Mouse (Mus musculus): ENCODE results near the gene Ppm1b.

Gene Ppm1b

GRCm38 (mm10) chr17:85026436-85026835, 69.9 kb downstream of the Ppm1b start:
- no peak for DNase-seq

DNA sequence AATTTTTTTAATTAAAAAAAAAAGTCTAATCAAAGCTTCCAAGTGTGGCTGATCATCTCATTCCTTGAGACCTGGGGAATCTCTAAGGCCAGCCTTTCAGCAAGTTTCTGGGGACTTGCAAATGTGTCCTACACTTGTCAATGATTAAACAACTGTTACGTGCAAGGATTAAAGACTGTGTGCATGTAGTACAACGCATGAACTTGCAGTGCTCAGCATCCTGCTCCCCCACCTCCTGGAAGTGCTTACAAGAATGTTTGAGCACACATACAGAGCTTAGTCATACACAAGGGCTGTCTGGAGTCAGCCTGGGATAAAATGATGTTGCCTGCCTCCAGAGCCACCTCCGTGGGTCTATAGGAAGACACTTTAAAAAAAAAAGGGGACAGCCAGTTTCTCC, 70.7 kb downstream of the Ppm1b start:
- no peak for DNase-seq

- DNase-seq, result no peak
Measured at GRCm38 (mm10) chr17:85028093-85028739, 71.7 kb downstream of the Ppm1b start, which contains the start of gene Slc3a1. TSS of gene Slc3a1 (plus strand) at chr17:85028376.

DNA sequence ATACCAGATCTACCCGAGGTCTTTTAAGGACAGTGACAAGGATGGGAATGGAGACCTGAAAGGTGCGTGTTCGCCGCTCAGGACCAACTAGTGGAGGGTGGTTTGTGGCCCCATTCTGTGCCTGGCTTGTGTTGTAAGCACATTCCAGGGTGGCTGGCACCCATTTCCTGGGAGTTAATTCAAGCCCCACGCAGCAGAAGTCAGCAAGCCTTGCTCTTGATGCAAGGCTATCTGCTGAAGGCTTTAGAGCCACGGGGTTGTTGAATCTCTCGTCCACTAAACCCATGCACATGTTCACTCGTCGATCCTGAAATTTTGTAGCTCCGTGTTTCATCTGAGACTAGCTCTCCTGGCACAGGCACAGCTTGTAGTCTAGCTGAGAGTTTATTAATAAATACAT, 72.3 kb downstream of the Ppm1b start:
- no peak for DNase-seq

GRCm38 (mm10) chr17:85030651-85031050, 74.1 kb downstream of the Ppm1b start:
- no peak for DNase-seq

- no peak for DNase-seq
Measured at GRCm38 (mm10) chr17:85033087-85033486, 76.5 kb downstream of the Ppm1b start.

DNA sequence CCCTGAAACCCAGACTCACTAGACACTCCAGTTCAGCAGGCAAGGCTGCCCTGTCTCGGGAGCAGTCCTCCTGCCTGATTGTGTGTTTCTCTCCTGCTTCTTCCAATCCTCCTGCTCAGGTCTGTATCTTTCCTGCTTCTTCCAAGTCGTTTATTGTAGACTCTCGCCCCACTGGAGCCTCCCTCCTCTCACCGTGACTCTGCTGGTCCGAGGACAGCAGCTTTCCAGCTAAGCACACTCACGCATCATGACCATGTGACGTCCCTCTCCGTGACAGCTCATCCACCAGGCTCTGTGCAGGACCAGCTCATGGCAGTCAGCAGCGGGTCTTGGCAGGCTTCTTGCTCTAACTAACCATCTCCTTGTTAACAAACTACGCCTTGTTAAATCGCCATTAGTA, 77.5 kb downstream of the Ppm1b start:
- DNase-seq, result peak; percentile 43

DNA sequence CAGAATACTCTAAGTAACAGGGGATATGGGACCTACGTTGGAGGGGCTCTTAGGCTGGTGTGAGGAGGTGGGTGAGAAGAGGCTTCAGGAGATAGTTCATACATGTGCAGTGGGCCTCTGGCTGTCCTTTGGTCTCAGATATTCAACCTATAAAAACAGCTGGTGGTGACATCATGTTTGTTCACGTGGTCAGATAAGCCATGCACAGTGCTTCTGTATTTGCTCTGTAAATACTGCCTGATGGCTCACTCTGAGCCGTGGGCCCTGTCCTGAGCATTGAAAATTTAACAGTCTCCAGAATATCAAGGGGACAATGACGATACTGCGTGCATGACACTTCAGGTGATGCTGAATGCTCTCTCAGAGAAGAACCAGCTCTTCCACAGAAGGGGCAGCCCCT, 81.3 kb downstream of the Ppm1b start:
- DNase-seq, result no peak

DNA sequence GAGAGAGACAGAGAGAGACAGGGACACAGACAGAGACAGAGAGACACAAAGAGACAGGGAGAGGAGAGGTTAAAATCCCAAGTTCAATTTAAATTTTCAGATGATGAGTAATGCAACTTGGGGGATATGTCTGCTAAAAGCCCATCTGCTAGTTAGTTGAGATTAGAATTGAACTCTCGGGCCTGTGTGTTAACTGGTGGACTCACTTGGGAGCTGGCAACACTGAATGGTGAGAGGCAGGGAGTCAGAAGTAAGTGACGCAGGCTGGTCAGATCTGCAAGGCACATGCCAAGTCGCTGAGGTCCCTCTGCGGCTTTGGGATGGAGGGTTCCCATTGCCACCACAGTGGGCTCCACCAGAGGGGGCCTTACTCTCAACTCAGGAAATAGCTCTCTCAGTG, 81.8 kb downstream of the Ppm1b start:
- DNase-seq, result no peak

DNA sequence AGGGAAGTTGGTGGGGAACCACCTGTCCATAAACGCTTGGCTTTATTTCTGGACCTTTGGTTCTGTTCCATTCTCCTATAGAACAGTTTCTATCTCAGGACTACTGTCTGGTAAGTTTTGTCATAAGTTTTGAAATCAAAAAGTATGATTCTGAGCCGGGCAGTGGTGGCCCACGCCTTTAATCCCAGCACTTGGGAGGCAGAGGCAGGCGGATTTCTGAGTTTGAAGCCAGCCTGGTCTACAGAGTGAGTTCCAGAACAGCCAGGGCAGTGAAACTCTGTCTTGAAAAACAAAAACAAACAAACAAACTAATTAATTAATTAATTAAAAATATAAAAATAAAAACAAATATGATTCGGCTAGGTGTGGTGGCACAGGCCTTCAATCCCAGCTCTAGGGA, 82.2 kb downstream of the Ppm1b start:
- no peak for DNase-seq

GRCm38 (mm10) chr17:85040913-85041312, 84.4 kb downstream of the Ppm1b start:
- DNase-seq, result no peak

- DNase-seq, result no peak
Measured at GRCm38 (mm10) chr17:85042419-85042818, 85.9 kb downstream of the Ppm1b start.

DNA sequence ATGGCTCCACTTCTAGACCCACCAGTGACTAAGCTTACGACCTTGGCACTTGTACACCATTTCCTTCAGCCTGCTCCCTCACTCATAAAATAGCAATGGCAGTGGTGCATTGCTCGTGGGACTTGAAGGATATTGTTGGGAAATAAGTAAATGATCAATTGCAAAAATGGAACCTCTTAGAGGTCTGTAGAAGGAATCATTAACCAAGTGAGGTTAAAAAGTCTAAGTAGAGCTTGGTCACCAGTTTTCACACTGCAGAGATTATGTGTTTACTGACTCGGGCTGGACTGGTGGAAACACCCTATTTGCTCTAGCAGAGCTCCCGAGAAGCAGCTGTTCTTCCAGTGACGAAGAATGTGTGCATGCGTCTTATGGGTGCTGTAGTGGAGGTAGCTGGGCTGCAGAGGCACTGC, 86.9 kb downstream of the Ppm1b start:
- DNase-seq, result no peak

DNA sequence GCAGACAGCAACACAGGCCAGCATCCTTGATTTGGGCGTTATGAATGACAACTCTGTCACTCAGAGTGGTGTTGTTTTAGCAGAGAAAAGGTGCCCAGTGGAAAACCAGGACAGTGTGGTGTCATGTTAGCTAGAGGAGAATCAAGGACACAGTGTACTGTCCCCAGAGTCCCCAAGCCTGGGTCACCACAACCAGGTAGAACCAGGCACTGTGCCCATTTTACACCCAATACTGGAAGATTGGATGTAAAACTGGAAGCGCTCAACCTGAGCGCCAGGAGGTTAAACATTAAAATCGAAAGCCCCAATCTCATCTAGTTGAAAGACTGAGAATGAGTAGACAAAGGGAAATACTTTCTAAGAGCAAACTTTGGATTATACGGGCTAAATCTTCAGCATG, 87.9 kb downstream of the Ppm1b start:
- no peak for DNase-seq

DNA sequence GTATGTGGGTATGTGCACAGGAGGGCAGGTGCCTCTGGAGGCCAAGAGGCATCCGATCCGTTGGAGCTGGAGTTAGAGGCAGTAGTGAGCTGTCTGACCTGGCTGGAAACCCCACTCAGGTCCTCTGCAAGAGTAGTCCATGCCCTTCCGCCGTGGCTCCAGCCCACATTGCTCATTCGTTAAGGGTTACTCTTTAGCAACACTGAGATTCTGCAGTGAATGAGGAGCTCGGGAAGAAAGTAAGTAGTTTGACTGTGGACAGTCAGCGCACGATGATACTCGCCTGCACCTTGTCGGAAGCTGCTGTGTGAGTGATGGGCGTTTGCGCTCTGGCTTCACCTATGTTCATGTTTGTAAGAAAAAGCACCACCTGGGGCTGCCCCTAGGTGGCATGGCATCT, 88.6 kb downstream of the Ppm1b start:
- no peak for DNase-seq

DNA sequence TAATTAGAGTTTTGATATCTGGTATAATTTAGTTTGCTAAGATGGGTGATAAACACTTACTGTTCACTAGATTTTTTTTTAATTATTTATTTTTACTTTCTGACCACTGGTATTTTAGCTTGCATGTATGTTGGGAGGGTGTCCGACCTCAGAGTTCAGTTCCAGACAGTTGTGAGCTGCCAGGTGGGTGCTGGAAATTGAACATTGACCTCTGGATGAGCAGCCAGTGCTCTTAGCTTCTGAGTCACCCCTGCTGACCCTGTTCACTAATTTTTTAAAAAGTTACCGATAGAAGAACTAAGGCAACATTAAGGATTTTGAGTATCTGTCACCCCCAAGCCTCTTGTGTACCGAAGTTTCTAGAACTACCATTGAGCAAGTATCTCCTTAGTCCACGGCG, 91.8 kb downstream of the Ppm1b start:
- DNase-seq, result no peak

DNA sequence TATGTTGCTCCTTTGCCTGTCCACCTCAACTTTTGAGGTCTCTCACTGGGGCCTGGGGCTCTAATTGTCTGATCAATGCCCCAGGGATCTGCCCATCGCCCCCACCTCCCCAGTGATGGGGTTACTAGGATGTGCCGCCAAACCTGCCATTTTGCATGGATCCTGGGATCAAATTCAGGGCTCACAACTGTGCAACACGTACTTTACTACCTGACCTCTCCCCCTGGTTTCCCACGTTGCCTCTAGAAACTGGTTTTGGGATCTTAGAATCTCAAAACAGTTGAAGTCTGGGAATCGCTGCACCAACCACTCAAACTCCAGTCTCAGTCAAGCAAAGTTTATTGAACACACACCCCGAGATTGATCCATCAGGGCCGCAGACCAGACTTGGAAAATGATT, 101.7 kb downstream of the Ppm1b start:
- no peak for DNase-seq

- DNase-seq, result no peak
Measured at GRCm38 (mm10) chr17:85059136-85059535, 102.6 kb downstream of the Ppm1b start.

DNA sequence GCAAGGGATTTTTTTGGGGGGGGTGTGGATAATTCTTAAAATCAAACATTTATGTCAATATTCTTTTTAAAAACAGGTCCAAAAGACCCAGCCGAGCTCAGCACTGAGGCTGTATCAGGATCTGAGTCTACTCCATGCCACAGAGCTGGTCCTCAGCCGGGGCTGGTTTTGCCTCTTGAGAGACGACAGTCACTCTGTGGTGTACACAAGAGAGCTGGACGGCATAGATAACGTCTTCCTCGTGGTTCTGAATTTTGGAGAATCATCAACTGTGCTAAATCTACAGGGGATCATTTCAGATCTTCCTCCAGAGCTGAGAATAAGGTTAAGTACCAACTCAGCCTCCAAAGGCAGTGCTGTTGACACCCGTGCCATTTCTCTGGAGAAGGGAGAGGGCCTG, 107.0 kb downstream of the Ppm1b start:
- no peak for DNase-seq

DNA sequence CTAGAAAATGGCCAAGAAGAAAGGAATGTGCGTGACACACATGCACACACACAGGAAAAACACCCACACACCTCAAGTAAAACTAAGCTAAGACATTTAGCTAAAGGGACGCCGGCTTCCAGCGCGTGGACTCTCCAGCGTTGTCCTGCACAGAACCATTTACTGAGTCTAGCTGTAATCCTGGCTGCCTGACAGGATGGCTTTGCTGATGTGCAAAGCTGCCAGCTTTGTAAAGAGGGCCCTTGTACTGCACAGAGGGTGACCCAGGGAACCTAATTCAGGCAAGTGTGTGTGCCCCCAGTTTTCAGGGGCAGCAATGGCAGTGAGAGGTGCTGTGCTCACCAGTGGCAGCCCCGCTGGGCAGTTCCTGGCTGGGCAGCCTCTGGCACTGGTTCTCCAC, 110.8 kb downstream of the Ppm1b start:
- peak; percentile 38 for DNase-seq

DNA sequence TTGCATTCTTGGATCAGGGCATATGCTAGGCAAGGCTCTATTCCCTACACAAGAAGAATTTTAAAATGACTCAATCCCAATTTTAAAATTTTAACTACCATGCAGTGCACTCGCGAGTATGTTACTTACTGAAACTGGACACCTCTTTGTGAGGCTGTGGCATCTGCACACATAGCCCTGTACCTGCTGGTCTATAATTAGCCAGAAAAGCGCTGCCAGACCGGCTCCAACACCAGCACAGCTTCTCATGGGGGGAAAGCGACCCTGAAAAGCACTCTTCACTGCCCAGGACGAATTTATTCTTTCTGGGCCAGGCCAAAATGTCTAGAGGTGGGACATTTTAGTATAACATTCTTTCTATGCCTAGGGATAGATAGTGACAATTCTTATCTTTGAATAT, 114.1 kb downstream of the Ppm1b start:
- DNase-seq, result no peak

- DNase-seq, result no peak
Measured at GRCm38 (mm10) chr17:85071088-85071775, 114.7 kb downstream of the Ppm1b start.

DNA sequence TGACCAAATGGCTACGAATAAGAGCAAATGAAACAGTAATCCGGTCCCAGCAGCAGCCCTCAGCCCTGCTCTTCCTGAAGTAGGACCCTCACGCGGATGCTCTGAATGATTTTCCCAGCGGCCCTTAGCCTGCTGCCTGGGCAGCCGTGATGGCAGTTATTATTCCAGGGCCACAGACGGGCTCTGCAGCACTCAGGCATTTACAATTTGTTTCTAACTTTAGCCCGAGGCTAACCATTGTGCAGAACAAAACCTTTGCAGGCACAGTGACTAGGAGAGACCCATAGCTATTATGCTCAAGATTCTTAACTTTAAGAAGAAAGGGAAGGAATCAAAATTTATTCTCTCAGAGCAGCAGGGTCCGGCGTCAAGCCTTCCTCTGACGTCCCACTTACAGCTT, 115.8 kb downstream of the Ppm1b start:
- no peak for DNase-seq

DNA sequence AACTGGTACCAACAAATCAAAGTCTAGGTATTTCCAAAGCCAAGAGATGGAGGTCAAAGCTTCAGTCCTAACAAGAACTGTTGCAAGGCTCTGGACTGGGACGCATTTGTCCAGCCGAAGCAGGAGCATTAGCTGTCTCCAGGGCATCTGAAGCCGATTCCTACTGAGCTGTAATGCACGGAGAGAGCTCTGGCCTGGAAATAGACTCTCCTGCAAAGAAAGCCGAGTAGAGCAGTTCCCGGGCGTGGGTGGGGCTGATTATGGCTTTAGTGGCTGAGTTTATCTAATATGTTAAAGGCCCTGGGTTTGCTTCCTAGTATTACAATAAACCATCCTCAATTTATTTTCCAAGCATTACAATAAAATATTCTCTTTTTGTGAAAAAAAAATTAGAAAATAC, 116.7 kb downstream of the Ppm1b start:
- DNase-seq, result no peak
